Mouse (Mus musculus): ENCODE measurements at regions not wholly inside any gene's neighbourhood (a gene's known extent, or its start where the extent isn't known, plus 50 kb on each side); places are given as distances from the start of the nearest gene placed in this dataset.

DNA sequence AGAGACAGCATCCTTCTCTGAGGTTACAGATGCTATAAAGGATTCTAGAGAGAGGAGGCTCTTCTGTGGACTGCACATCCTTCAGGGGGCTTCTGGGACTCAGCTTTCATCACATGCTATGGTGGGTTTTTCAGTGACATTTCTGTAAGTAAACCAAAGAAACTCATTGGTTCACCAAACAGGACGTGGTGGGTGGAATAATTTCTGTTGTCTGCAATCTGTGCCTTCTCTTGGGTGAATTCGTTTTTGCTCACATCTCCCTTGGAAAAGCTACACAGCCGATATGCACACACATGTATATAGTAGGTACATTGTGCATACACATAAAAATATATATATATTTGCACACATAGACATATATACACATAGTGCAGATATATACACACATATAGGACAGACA lies 110.2 kb downstream of the Chst1 start:
- no peak for ATAC-seq
- POLR2A ChIA-PET: interaction anchor here (0.6 to 0.8 kb wide), 2 partner anchors 24 to 877 kb away, joined by 3 read pairs; no protein-coding TSS in a partner anchor
- in situ Hi-C loops (cut with MboI; ENCODE audit: low pct_unique_long_range_greater_than_20kb): no loop called here

DNA sequence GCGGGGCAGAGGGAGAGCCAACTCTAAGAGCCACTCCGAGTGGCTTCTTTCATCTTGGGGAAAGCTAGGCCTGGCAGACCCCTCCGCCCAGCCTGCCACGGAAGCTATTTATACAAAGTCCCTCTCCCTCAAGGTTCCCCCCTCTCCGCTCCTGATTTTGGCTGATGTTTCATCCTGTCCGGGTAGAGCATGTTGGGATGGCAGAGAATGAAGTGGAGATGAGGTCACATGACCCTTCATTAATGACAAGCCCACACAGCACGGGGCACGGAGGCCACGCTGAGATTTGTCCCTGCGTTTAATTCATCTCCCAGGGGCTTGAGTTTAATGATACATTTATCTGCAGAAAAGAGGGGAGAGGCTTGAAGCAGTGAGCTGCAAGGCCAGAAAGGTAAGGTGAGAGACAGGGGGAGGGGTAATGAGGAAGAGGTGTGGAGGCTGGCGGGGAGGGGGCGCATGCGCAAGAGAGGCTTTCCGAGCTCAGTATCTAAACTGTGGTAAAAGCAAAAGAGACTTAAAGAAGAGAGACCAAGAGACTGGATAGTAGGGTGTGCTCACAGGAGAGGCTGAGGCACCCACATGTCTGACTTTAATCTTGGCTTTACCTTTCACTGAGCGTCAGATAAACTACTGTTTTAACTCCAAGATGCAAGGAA lies 111.7 kb downstream of the Chst1 start:
- no peak for ATAC-seq
- DNase-seq (ENCODE audit: low read depth, low spot score): no peak
- peaks cover 19% of the 10 kb centered on the region for H3K27me3 ChIP-seq
- in situ Hi-C loops (cut with MboI; ENCODE audit: low pct_unique_long_range_greater_than_20kb): no loop called here
- TF ChIP-seq CTCF (IDR thresholded peaks at IDR 0.05): no peak
- ChIA-PET CTCF (interaction anchor here (0.9 kb wide), 1 partner anchor 12 kb away, joined by 3 read pairs; no protein-coding TSS in a partner anchor), POLR2A (no interaction called here)

More for the DNA sequence above, 110.2 kb downstream of the Chst1 start:
- peaks cover 12% of the 10 kb centered on the region for H3K27me3 ChIP-seq
- no peak for TF ChIP-seq CTCF (IDR thresholded peaks at IDR 0.05)
- CTCF ChIA-PET: interaction anchor here (1.1 kb wide), 1 partner anchor 30 kb away, joined by 3 read pairs; no protein-coding TSS in a partner anchor
- no peak for DNase-seq (ENCODE audit: low read depth, low spot score)

DNA sequence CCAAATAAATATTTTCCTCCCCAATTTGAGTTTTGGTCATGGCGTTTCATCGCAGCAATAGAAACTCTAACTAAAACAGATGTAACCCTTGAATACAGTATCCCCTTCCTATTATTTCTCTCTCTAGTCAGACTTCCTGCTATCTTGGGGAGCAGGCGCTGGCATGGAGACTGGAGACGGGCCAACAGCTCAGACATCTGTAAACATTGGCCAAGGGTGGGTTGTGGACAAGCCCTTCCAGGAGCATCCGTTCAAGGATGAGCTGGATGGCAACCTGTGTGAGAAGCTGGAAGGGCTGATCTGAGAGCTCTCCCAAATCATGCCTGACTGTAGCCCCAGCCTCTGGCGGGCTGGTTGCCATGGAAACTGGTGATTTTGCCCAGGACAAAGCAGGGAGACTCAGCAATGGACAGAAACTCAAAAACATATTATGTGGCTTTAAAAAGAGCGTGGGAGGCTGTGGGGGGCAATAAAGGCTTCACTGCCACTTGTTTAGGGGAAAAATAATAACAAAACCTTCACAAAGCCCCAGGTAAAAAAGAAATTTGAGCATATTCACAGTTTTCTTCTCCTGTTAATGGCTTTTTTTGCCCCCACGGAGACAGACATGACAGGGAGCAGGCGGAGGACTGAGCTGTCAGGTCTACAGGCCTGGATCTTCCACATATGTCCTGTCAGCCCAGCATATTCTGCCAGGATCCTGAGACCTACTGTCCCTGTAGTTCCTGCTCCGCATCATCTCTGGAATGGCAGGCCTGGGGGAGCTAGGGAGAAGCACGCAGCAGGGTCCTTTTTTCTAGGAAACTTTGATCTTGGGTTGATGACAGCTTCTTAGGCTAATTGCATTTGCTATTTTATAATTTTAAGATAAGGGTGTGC lies 113.0 kb downstream of the Chst1 start:
- H3K27me3 ChIP-seq: peaks cover 19% of the 10 kb centered on the region
- POLR2A ChIA-PET: interaction anchor here (0.6 kb wide), 1 partner anchor 16 kb away, joined by 3 read pairs; no protein-coding TSS in a partner anchor
- ATAC-seq (no peak), DNase-seq (ENCODE audit: low read depth, low spot score) (no peak)
- no peak for TF ChIP-seq CTCF (IDR thresholded peaks at IDR 0.05)
- in situ Hi-C loops (cut with MboI; ENCODE audit: low pct_unique_long_range_greater_than_20kb): no loop called here
- CTCF ChIA-PET: interaction anchor here (0.9 to 1.3 kb wide), 2 partner anchors 13 to 16 kb away, joined by 3 to 4 read pairs; no protein-coding TSS in a partner anchor

DNA sequence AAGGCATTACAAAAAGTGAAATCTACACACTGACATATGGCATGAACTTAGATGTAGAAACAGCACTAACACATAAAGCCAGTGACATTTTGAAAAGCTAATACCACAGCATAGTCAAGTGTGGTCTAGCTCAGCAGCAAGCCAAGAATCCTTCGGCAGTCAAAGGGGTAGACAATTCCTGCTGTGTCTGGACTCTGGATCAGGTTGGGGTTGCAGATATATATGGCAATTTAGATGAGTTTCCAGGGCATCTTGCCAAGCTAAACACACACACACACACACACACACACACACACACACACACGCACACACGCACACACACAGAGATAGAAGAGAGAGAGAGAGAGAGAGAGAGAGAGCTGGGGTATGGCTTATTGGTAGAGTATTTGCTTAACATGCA lies 118.2 kb downstream of the Chst1 start:
- ATAC-seq (no peak), DNase-seq (ENCODE audit: low read depth, low spot score) (no peak)
- ChIA-PET POLR2A (no interaction called here), CTCF (no interaction called here)
- in situ Hi-C loops (cut with MboI; ENCODE audit: low pct_unique_long_range_greater_than_20kb): no loop called here
- TF ChIP-seq CTCF (IDR thresholded peaks at IDR 0.05): no peak
- peaks cover 12% of the 10 kb centered on the region for H3K27me3 ChIP-seq

DNA sequence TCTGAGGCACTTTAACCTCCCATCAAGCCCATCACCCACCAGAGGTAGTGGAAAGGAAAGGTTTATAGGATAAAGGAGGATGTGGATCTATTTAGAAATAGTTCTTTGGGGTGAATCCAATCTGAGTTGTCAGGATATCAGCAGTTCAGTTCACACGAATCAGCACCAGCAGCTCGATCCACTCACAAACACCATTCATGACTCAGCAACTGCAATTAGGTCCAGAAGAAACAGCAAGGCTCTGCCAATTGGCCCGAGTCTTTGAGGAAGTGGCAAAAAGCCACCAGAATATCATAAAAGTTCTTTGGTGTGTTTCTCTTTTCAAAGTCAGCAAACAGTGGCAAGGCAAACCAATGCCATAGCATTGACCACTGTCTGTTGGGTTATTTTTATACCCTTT lies 122.4 kb downstream of the Chst1 start:
- no peak for TF ChIP-seq CTCF (IDR thresholded peaks at IDR 0.05)
- CTCF ChIA-PET: no interaction called here
- H3K27me3 ChIP-seq: no peaks in the 10 kb centered on the region
- in situ Hi-C loops (cut with MboI; ENCODE audit: low pct_unique_long_range_greater_than_20kb): no loop called here
- ATAC-seq: no peak
- POLR2A ChIA-PET: no interaction called here
- DNase-seq (ENCODE audit: low read depth, low spot score): no peak

DNA sequence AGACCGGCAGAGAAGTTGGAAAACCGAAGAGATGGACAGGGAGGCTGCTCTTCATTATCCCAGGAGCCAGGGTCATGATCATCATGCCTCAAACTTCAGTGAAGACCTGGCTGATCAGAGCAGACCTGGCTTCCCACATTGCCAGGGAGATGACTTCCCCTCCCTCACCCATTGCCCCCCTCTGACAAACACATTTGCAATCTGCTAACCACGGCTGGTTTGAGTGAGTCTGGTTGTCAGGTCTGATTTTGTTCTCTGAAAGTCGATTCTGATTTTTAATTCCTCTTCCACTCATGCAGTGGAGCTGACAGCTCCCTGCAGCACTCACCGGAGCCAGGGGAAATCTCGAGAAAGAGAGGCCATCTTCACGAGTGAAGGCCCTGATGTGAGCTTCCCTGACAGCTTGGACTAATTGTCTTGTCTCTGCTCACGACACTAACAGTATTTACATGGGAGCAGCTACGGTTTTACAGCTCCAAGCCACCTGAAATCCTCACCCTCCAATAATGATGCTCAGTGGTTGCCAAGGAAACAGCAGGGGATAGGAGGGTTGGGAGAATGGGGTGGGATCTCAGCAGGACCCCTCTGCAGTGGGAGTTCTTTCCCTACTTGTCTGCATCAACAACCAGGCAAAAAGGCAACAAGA lies 124.2 kb downstream of the Chst1 start:
- in situ Hi-C loops (cut with MboI; ENCODE audit: low pct_unique_long_range_greater_than_20kb): no loop called here
- H3K27me3 ChIP-seq: no peaks in the 10 kb centered on the region
- ChIA-PET POLR2A (no interaction called here), CTCF (no interaction called here)
- DNase-seq (ENCODE audit: low read depth, low spot score): no peak
- no peak for ATAC-seq
- TF ChIP-seq CTCF (IDR thresholded peaks at IDR 0.05): no peak

DNA sequence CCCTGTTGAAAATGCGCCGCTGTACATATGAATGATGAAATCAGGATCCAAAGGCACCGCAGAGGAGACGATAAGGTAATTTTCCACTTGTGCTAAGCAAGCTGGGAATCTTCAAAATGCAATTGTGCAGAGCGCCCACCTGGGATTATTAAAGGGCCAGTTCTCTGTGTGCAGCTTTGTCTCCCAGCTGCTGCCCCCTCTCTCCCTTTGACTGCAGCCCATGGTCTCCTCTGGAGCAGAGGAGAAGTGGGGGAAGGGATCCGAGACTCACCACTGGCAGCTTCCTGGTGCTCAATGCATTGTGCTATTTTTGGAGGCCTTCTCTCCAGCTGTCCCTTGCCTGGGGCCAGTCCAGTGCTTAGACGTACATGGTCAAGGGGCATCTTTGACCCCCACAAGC lies 127.1 kb downstream of the Chst1 start:
- ATAC-seq: no peak
- no peak for TF ChIP-seq CTCF (IDR thresholded peaks at IDR 0.05)
- ChIA-PET POLR2A (no interaction called here), CTCF (no interaction called here)
- in situ Hi-C loops (cut with MboI; ENCODE audit: low pct_unique_long_range_greater_than_20kb): no loop called here
- no peaks in the 10 kb centered on the region for H3K27me3 ChIP-seq
- no peak for DNase-seq (ENCODE audit: low read depth, low spot score)

DNA sequence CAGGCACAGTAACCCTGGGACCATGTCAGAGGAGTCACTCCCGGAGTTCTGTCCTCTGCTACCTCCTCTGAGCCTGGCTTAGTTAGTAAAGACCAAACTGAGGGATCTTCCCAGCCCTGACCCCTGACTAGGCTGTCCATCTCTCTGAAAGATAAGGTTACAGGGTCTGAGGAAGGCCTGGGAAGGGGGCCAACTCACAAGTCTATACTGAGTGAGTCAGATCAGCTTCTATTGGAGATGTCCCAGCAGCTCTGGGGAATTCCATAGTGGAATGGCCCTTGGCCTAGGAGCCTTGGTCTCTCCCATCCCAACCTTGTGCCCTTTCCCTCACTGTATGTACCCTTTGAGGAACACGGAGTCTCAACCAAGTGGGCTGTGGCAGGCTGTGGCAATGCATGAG lies 127.7 kb downstream of the Chst1 start:
- no peak for ATAC-seq
- DNase-seq (ENCODE audit: low read depth, low spot score): no peak
- ChIA-PET CTCF (no interaction called here), POLR2A (no interaction called here)
- H3K27me3 ChIP-seq: no peaks in the 10 kb centered on the region
- no peak for TF ChIP-seq CTCF (IDR thresholded peaks at IDR 0.05)
- in situ Hi-C loops (cut with MboI; ENCODE audit: low pct_unique_long_range_greater_than_20kb): no loop called here

DNA sequence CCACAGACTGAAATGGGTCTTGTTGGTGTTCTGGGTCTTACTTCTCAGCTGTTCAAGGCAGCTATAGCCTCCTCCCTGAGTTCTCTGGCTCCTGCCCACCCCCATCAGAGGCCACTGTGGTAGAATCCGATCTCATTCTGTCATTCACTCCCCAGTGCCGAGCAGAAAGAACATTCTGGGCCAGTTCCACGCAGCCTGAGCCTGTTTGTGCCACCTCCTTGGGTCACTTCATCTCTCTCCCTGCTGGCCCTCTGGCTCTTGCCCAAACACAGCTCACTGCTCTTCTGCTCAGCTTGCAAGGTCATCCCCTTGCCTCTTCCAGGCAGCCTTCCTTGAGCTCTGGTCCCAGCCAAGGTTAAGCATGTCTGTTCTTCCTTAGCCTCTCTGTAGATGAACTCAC lies 128.9 kb downstream of the Chst1 start:
- DNase-seq (ENCODE audit: low read depth, low spot score) (no peak), ATAC-seq (no peak)
- H3K27me3 ChIP-seq: no peaks in the 10 kb centered on the region
- POLR2A ChIA-PET: interaction anchor here (0.6 kb wide), 1 partner anchor 15 kb away, joined by 3 read pairs; no protein-coding TSS in a partner anchor
- no peak for TF ChIP-seq CTCF (IDR thresholded peaks at IDR 0.05)
- in situ Hi-C loops (cut with MboI; ENCODE audit: low pct_unique_long_range_greater_than_20kb): no loop called here
- CTCF ChIA-PET: interaction anchor here (1.6 kb wide), 1 partner anchor 16 kb away, joined by 4 read pairs; no protein-coding TSS in a partner anchor

DNA sequence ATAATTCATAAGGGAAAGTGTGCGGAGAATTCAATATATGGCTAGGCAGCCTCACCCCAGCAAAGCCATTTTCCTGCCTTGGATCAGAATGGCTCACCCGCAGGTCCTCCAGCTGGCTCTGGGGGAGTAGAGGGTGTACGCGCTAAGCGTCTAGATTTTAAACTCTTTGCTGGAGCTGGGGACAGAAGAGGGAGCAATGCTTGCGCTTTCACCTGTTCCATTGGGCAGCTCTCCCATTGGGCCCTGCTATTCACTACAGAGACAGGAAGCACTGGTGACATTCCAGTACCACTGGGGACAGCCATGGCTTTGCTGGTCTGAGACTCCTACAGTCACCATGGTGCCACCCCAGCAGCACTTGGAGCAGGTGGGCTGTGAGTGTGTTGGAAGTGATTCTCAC lies 130.9 kb downstream of the Chst1 start:
- ChIA-PET POLR2A (no interaction called here), CTCF (no interaction called here)
- no peaks in the 10 kb centered on the region for H3K27me3 ChIP-seq
- ATAC-seq (no peak), DNase-seq (ENCODE audit: low read depth, low spot score) (no peak)
- in situ Hi-C loops (cut with MboI; ENCODE audit: low pct_unique_long_range_greater_than_20kb): no loop called here
- no peak for TF ChIP-seq CTCF (IDR thresholded peaks at IDR 0.05)

DNA sequence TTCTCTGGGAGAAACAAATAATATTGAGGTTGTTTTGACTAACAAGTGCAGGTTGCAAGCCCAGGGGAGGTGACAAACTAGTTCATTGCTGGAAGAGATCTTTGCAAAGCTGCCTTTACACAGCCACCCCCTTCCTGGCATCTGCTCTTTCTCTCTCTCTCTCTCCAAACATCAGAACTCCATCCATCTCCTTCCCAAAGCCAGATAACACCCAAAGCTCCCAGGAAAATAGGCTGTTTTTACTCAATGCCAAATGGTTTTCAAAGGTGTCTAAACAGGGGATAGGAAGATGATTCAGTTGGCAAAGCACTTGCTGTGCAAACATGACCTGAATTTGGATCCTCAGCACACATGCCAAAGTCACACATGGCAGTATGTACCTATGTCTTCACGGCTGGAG lies 133.9 kb downstream of the Chst1 start:
- no peaks in the 10 kb centered on the region for H3K27me3 ChIP-seq
- ChIA-PET POLR2A (interaction anchor here (0.7 kb wide), 1 partner anchor 23 kb away, joined by 3 read pairs; no protein-coding TSS in a partner anchor), CTCF (no interaction called here)
- in situ Hi-C loops (cut with MboI; ENCODE audit: low pct_unique_long_range_greater_than_20kb): no loop called here
- TF ChIP-seq CTCF (IDR thresholded peaks at IDR 0.05): no peak
- DNase-seq (ENCODE audit: low read depth, low spot score) (no peak), ATAC-seq (no peak)

All from Patski (cell line).